ENCODE assay signal across 12 mouse cellular contexts in genomic region chr12:26525698-26526026, GRCm38 (mm10). TPM values are rescaled to one million over a fixed set of nuclear protein-coding genes. Genes with fewer than 3 reads are reported as not detected.
DNase-seq lines count a peak whose midpoint lies in the region; ATAC-seq lines count a peak whose summit lies in the region.
"Had no signal": no experiment of that assay in that cellular context is flagged by ENCODE, and none has a peak within 500 bp of the region (broad histone marks: within the 10 kb centered on the region; RNA-seq: fewer than 3 reads in every experiment).

No protein-coding gene starts in this region.

- H3K27ac ChIP-seq in midbrain, embryonic 14.5 days (replicated peaks; ENCODE audit: low read depth, low read length) = 0 out of 2 replicates have a peak overlapping the region, but pooled peaks have one; percentile 32
- no peak overlapping the region for H3K27ac ChIP-seq in midbrain, embryonic 10.5 days (replicated peaks)
- 0 out of 2 replicates have a peak overlapping the region, but pooled peaks have one; percentile 19 for H3K27ac ChIP-seq in forebrain, embryonic 16.5 days (ENCODE audit: low read length)
- H3K27ac ChIP-seq: heart, embryonic 10.5 days; layer of hippocampus, adult 2 months; stomach, embryonic 15.5 days had no signal

- DNase-seq in frontal cortex, adult 2 months (ENCODE audit: extremely low spot score in 1 of 2, low spot score in 1 of 2) = peak; percentile 28 to 47
- DNase-seq in frontal cortex, postnatal 36 days (ENCODE audit: low spot score in 2 of 2) = no peak
- peak; percentile 53 for DNase-seq in midbrain, embryonic 14.5 days
- no peak for DNase-seq in midbrain, embryonic 10.5 days (ENCODE audit: low spot score)
- DNase-seq in right cerebral cortex, postnatal 14 days = peak; percentile 33
- no peak for DNase-seq in embryo, embryonic 10 days (ENCODE audit: low spot score)
- DNase-seq in urinary bladder, postnatal 10 days (ENCODE audit: low spot score) = no peak
- DNase-seq: cerebellum, adult 8-10 months had no signal

- WGBS in midbrain, embryonic 14.5 days = 52% methylated on average over 5 of the region's 5 CpGs
- WGBS in midbrain, embryonic 10.5 days = 78% methylated on average over 5 of the region's 5 CpGs
- 26% methylated on average over 5 of the region's 5 CpGs for WGBS in forebrain, embryonic 16.5 days

- H3K36me3 ChIP-seq in midbrain, embryonic 14.5 days (ENCODE audit: control insufficient read depth, insufficient read depth, low read length) = no peaks in the 10 kb centered on the region
- no peaks in the 10 kb centered on the region for H3K36me3 ChIP-seq in midbrain, embryonic 10.5 days
- H3K36me3 ChIP-seq in forebrain, embryonic 16.5 days (ENCODE audit: control insufficient read depth, insufficient read depth) = no peaks in the 10 kb centered on the region
- H3K36me3 ChIP-seq: heart, embryonic 10.5 days; stomach, embryonic 15.5 days had no signal

- no peak overlapping the region for H3K4me2 ChIP-seq in midbrain, embryonic 14.5 days (ENCODE audit: low read length)
- no peak overlapping the region for H3K4me2 ChIP-seq in forebrain, embryonic 16.5 days (ENCODE audit: low read length)
- H3K4me2 ChIP-seq: stomach, embryonic 15.5 days had no signal

- H3K9ac ChIP-seq in midbrain, embryonic 14.5 days (replicated peaks; ENCODE audit: low read length) = no peak overlapping the region
- no peak overlapping the region for H3K9ac ChIP-seq in forebrain, embryonic 16.5 days (replicated peaks; ENCODE audit: low read depth, low read length)
- H3K9ac ChIP-seq: stomach, embryonic 15.5 days had no signal

- H3K27me3 ChIP-seq in midbrain, embryonic 14.5 days (ENCODE audit: control insufficient read depth, insufficient read depth, low read length) = no peaks in the 10 kb centered on the region
- no peaks in the 10 kb centered on the region for H3K27me3 ChIP-seq in midbrain, embryonic 10.5 days (ENCODE audit: low read depth, poor library complexity, severe bottlenecking)
- H3K27me3 ChIP-seq in forebrain, embryonic 16.5 days (replicated peaks; ENCODE audit: control insufficient read depth, insufficient read depth, low read length) = no peaks in the 10 kb centered on the region
- H3K27me3 ChIP-seq: stomach, embryonic 15.5 days had no signal

- H3K4me1 ChIP-seq in midbrain, embryonic 14.5 days (ENCODE audit: control insufficient read depth, insufficient read depth, low read length) = peaks cover 10% of the 10 kb centered on the region; the same call in 1 of the 2 replicates
- peaks cover 6% of the 10 kb centered on the region; the same call in 1 of the 2 replicates for H3K4me1 ChIP-seq in midbrain, embryonic 10.5 days
- peaks cover 14% of the 10 kb centered on the region for H3K4me1 ChIP-seq in forebrain, embryonic 16.5 days (replicated peaks; ENCODE audit: control insufficient read depth, insufficient read depth, low read length)
- H3K4me1 ChIP-seq: stomach, embryonic 15.5 days had no signal

- ATAC-seq in midbrain, embryonic 14.5 days (ENCODE audit: low FRiP score, low TSS enrichment) = no peak
- ATAC-seq in forebrain, embryonic 16.5 days = peak; percentile 36

- no peak overlapping the region for H3K4me3 ChIP-seq in midbrain, embryonic 14.5 days (replicated peaks; ENCODE audit: low read depth, low read length)
- H3K4me3 ChIP-seq in midbrain, embryonic 10.5 days = no peak overlapping the region
- H3K4me3 ChIP-seq in forebrain, embryonic 16.5 days (replicated peaks; ENCODE audit: low read length) = no peak overlapping the region
- H3K4me3 ChIP-seq: heart, embryonic 10.5 days; layer of hippocampus, adult 2 months; stomach, embryonic 15.5 days had no signal

- H3K9me3 ChIP-seq in midbrain, embryonic 14.5 days (ENCODE audit: control insufficient read depth, low read length) = no peaks in the 10 kb centered on the region
- H3K9me3 ChIP-seq in midbrain, embryonic 10.5 days (replicated peaks) = no peaks in the 10 kb centered on the region
- H3K9me3 ChIP-seq in forebrain, embryonic 16.5 days (ENCODE audit: control insufficient read depth, low read length) = no peaks in the 10 kb centered on the region
- H3K9me3 ChIP-seq: heart, embryonic 10.5 days; stomach, embryonic 15.5 days had no signal

RNA-seq across cellular contexts. Expression of gene Cmpk2, which starts 56.7 kb away (rescaled TPM):
- 12.6 and 14.8 TPM in 2 replicates for polyA plus RNA-seq in frontal cortex, adult 2 months (2012; rRNA removed)
- polyA plus RNA-seq in midbrain, embryonic 14.5 days (2014; fragmentation: Nextera tagmentation; extraction: Ambion mirVana) = 13.8 and 14.6 TPM in 2 replicates
- 4.2 and 6.2 TPM in 2 replicates for polyA plus RNA-seq in midbrain, embryonic 10.5 days (2016; fragmentation: Nextera tagmentation; extraction: Ambion mirVana)
- 12.4 and 16.6 TPM in 2 replicates for polyA plus RNA-seq in forebrain, embryonic 16.5 days (2015; fragmentation: Nextera tagmentation; extraction: Ambion mirVana)

Comparison
In these comparisons a context has a peak if more than half of its experiments do, and no peak if none do; other contexts are left out.
1. DNase-seq: peak in frontal cortex, adult 2 months (2 of 2), midbrain, embryonic 14.5 days (single experiment) and right cerebral cortex, postnatal 14 days (single experiment); none in frontal cortex, postnatal 36 days (0 of 2), midbrain, embryonic 10.5 days (single experiment), embryo, embryonic 10 days (single experiment) and urinary bladder, postnatal 10 days (single experiment).